Mouse (Mus musculus) heart, postnatal 0 days (tissue): ENCODE data around the gene Aldh3a1.

Experiments
- CTCF ChIP-seq: IDR thresholded peaks from 2 replicates; pipeline ENCODE4 v1.5.1; 2016; ENCODE audit warnings: antibody characterized with exemption, control low read depth, low read depth
- EP300 ChIP-seq: IDR thresholded peaks from 2 replicates; pipeline ENCODE4 v1.6.1; 2016; ENCODE audit warnings: antibody characterized with exemption, low read depth

DNA sequence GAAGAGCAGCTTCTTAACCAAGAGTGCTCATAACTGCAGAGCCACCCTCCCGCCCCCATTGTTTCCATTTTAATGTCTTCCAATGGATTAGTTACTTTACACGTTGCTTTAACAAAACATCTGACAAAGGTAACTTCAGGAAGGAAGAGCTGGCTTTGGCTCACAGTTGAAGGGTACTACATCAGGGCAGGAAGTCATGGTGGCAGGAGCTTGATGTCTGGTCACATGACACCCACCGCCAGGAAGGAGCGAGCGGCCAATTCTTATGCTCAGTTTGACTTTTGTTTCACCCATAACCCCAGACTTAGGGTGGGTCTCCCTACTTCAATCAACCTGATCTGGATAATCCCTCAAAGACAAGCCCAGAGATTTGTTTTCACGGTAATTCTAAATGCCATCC, 51.8 kb downstream of the Aldh3a1 start:
- TF ChIP-seq EP300, result no peak
- TF ChIP-seq CTCF, result no peak
